Mouse (Mus musculus): ENCODE results near the gene Rere. TPM values are rescaled to one million over a fixed set of nuclear protein-coding genes. Genes with fewer than 3 reads are reported as not detected.

Rere gene
- polyA plus RNA-seq, 1 experiment from 2014 or later, result 52.0 TPM

- no peaks in the 10 kb centered on the region for H3K9me3 ChIP-seq (ENCODE audit: control insufficient read depth, low read length)
- H3K27ac ChIP-seq (ENCODE audit: low read depth, low read length), result no peak overlapping the region
These were observed 174.3 kb downstream of the Rere start for GRCm38 (mm10) chr4:150455750-150456149.

GRCm38 (mm10) chr4:150456452-150456851 lies 175.0 kb downstream of the Rere start:
- no peak overlapping the region for H3K9ac ChIP-seq (ENCODE audit: low read length)
- WGBS, result 59% methylated on average over 7 of the region's 7 CpGs
- ATAC-seq (ENCODE audit: insufficient read depth, low FRiP score, low TSS enrichment) (no peak), DNase-seq (ENCODE audit: low spot score) (no peak)
- H3K4me2 ChIP-seq (ENCODE audit: low read depth), result no peak overlapping the region
- H3K4me3 ChIP-seq (ENCODE audit: low read depth, low read length), result no peak overlapping the region
- peak overlapping the region; percentile 58; the same call in 1 of the 2 replicates for H3K27ac ChIP-seq (ENCODE audit: low read depth, low read length)
- H3K27me3 ChIP-seq (ENCODE audit: control insufficient read depth, insufficient read depth, low read length), result no peaks in the 10 kb centered on the region
- H3K36me3 ChIP-seq (ENCODE audit: control insufficient read depth, insufficient read depth, low read length), result no peaks in the 10 kb centered on the region
- H3K9me3 ChIP-seq (ENCODE audit: control insufficient read depth, low read length), result no peaks in the 10 kb centered on the region
- peaks cover 16% of the 10 kb centered on the region for H3K4me1 ChIP-seq (ENCODE audit: control insufficient read depth, insufficient read depth, low read length)

More at GRCm38 (mm10) chr4:150455750-150456149, 174.3 kb downstream of the Rere start:
- H3K36me3 ChIP-seq (ENCODE audit: control insufficient read depth, insufficient read depth, low read length), result no peaks in the 10 kb centered on the region
- no peak overlapping the region for H3K9ac ChIP-seq (ENCODE audit: low read length)
- H3K4me1 ChIP-seq (ENCODE audit: control insufficient read depth, insufficient read depth, low read length), result peaks cover 11% of the 10 kb centered on the region; the same call in 1 of the 2 replicates
- H3K27me3 ChIP-seq (ENCODE audit: control insufficient read depth, insufficient read depth, low read length), result no peaks in the 10 kb centered on the region
- H3K4me2 ChIP-seq (ENCODE audit: low read depth), result no peak overlapping the region
- ATAC-seq (ENCODE audit: insufficient read depth, low FRiP score, low TSS enrichment) (no peak), DNase-seq (ENCODE audit: low spot score) (no peak)
- no peak overlapping the region for H3K4me3 ChIP-seq (ENCODE audit: low read depth, low read length)
- 79% methylated on average over 1 of the region's 1 CpGs for WGBS

GRCm38 (mm10) chr4:150456886-150457285 lies 175.4 kb downstream of the Rere start:
- H3K4me2 ChIP-seq (ENCODE audit: low read depth), result no peak overlapping the region
- WGBS, result 50% methylated on average over 2 of the region's 2 CpGs
- no peak overlapping the region for H3K9ac ChIP-seq (ENCODE audit: low read length)
- H3K4me1 ChIP-seq (ENCODE audit: control insufficient read depth, insufficient read depth, low read length), result peaks cover 16% of the 10 kb centered on the region
- no peak overlapping the region for H3K4me3 ChIP-seq (ENCODE audit: low read depth, low read length)
- H3K27me3 ChIP-seq (ENCODE audit: control insufficient read depth, insufficient read depth, low read length), result no peaks in the 10 kb centered on the region
- DNase-seq (ENCODE audit: low spot score) (no peak), ATAC-seq (ENCODE audit: insufficient read depth, low FRiP score, low TSS enrichment) (no peak)
- H3K36me3 ChIP-seq (ENCODE audit: control insufficient read depth, insufficient read depth, low read length), result no peaks in the 10 kb centered on the region
- no peaks in the 10 kb centered on the region for H3K9me3 ChIP-seq (ENCODE audit: control insufficient read depth, low read length)
- no peak overlapping the region; the same call in 1 of the 2 replicates for H3K27ac ChIP-seq (ENCODE audit: low read depth, low read length)

GRCm38 (mm10) chr4:150457353-150457752 lies 175.9 kb downstream of the Rere start:
- H3K4me3 ChIP-seq (ENCODE audit: low read depth, low read length), result no peak overlapping the region
- ATAC-seq (ENCODE audit: insufficient read depth, low FRiP score, low TSS enrichment), result no peak
- WGBS, result 67% methylated on average over 4 of the region's 4 CpGs
- H3K4me2 ChIP-seq (ENCODE audit: low read depth), result no peak overlapping the region
- no peaks in the 10 kb centered on the region for H3K36me3 ChIP-seq (ENCODE audit: control insufficient read depth, insufficient read depth, low read length)
- H3K27me3 ChIP-seq (ENCODE audit: control insufficient read depth, insufficient read depth, low read length), result no peaks in the 10 kb centered on the region
- DNase-seq (ENCODE audit: low spot score), result no peak
- H3K4me1 ChIP-seq (ENCODE audit: control insufficient read depth, insufficient read depth, low read length), result peaks cover 18% of the 10 kb centered on the region
- H3K9me3 ChIP-seq (ENCODE audit: control insufficient read depth, low read length), result no peaks in the 10 kb centered on the region
- no peak overlapping the region for H3K27ac ChIP-seq (ENCODE audit: low read depth, low read length)
- no peak overlapping the region for H3K9ac ChIP-seq (ENCODE audit: low read length)

- Histone ChIP-seq H3K9ac (ENCODE audit: low read length) (no peak overlapping the region), H3K27me3 (ENCODE audit: control insufficient read depth, insufficient read depth, low read length) (no peaks in the 10 kb centered on the region), H3K4me3 (ENCODE audit: low read depth, low read length) (no peak overlapping the region), H3K4me1 (ENCODE audit: control insufficient read depth, insufficient read depth, low read length) (peaks cover 21% of the 10 kb centered on the region), H3K36me3 (ENCODE audit: control insufficient read depth, insufficient read depth, low read length) (no peaks in the 10 kb centered on the region), H3K9me3 (ENCODE audit: control insufficient read depth, low read length) (no peaks in the 10 kb centered on the region), H3K27ac (ENCODE audit: low read depth, low read length) (no peak overlapping the region), H3K4me2 (ENCODE audit: low read depth) (no peak overlapping the region)
- DNase-seq (ENCODE audit: low spot score) (no peak), ATAC-seq (ENCODE audit: insufficient read depth, low FRiP score, low TSS enrichment) (no peak)
- WGBS, result 70% methylated on average over 7 of the region's 7 CpGs
These were observed 176.3 kb downstream of the Rere start for GRCm38 (mm10) chr4:150457771-150458170.

- Histone ChIP-seq H3K4me1 (ENCODE audit: control insufficient read depth, insufficient read depth, low read length) (peaks cover 21% of the 10 kb centered on the region), H3K36me3 (ENCODE audit: control insufficient read depth, insufficient read depth, low read length) (no peaks in the 10 kb centered on the region), H3K27me3 (ENCODE audit: control insufficient read depth, insufficient read depth, low read length) (no peaks in the 10 kb centered on the region), H3K27ac (ENCODE audit: low read depth, low read length) (no peak overlapping the region), H3K9ac (ENCODE audit: low read length) (no peak overlapping the region), H3K9me3 (ENCODE audit: control insufficient read depth, low read length) (no peaks in the 10 kb centered on the region), H3K4me2 (ENCODE audit: low read depth) (no peak overlapping the region), H3K4me3 (ENCODE audit: low read depth, low read length) (no peak overlapping the region)
- no peak for ATAC-seq (ENCODE audit: insufficient read depth, low FRiP score, low TSS enrichment)
- WGBS, result 80% methylated on average over 6 of the region's 6 CpGs
- DNase-seq (ENCODE audit: low spot score), result no peak
These were observed 177.8 kb downstream of the Rere start for GRCm38 (mm10) chr4:150459022-150459794.

- Histone ChIP-seq H3K4me3 (ENCODE audit: low read depth, low read length) (no peak overlapping the region), H3K36me3 (ENCODE audit: control insufficient read depth, insufficient read depth, low read length) (no peaks in the 10 kb centered on the region), H3K27ac (ENCODE audit: low read depth, low read length) (no peak overlapping the region), H3K27me3 (ENCODE audit: control insufficient read depth, insufficient read depth, low read length) (no peaks in the 10 kb centered on the region), H3K9me3 (ENCODE audit: control insufficient read depth, low read length) (no peaks in the 10 kb centered on the region), H3K4me1 (ENCODE audit: control insufficient read depth, insufficient read depth, low read length) (peaks cover 21% of the 10 kb centered on the region), H3K9ac (ENCODE audit: low read length) (no peak overlapping the region), H3K4me2 (ENCODE audit: low read depth) (no peak overlapping the region)
- no peak for ATAC-seq (ENCODE audit: insufficient read depth, low FRiP score, low TSS enrichment)
- 76% methylated on average over 5 of the region's 5 CpGs for WGBS
- no peak for DNase-seq (ENCODE audit: low spot score)
These were observed 179.0 kb downstream of the Rere start for GRCm38 (mm10) chr4:150460451-150460850.

- 60% methylated on average over 5 of the region's 5 CpGs for whole genome bisulfite sequencing
These were observed 179.6 kb downstream of the Rere start for GRCm38 (mm10) chr4:150461011-150461410.

More at GRCm38 (mm10) chr4:150461011-150461410, 179.6 kb downstream of the Rere start:
- Histone ChIP-seq H3K36me3 (ENCODE audit: control insufficient read depth, insufficient read depth, low read length) (no peaks in the 10 kb centered on the region), H3K27me3 (ENCODE audit: control insufficient read depth, insufficient read depth, low read length) (no peaks in the 10 kb centered on the region), H3K4me3 (ENCODE audit: low read depth, low read length) (no peak overlapping the region), H3K4me1 (ENCODE audit: control insufficient read depth, insufficient read depth, low read length) (peaks cover 18% of the 10 kb centered on the region), H3K9ac (ENCODE audit: low read length) (no peak overlapping the region), H3K9me3 (ENCODE audit: control insufficient read depth, low read length) (no peaks in the 10 kb centered on the region), H3K27ac (ENCODE audit: low read depth, low read length) (no peak overlapping the region), H3K4me2 (ENCODE audit: low read depth) (no peak overlapping the region)
- no peak for ATAC-seq (ENCODE audit: insufficient read depth, low FRiP score, low TSS enrichment)
- no peak for DNase-seq (ENCODE audit: low spot score)

Data from neural tube, embryonic 11.5 days (tissue).